Mouse (Mus musculus) bone marrow, adult 2 months (tissue): ENCODE measurements at regions not wholly inside any gene's neighbourhood (a gene's known extent, or its start where the extent isn't known, plus 50 kb on each side); places are given as distances from the start of the nearest gene placed in this dataset.

ENCODE experiments used
- CTCF ChIP-seq: fragments of 200-500 bp; IDR thresholded peaks from 2 replicates; pipeline ENCODE4 v1.5.1; 2011; ENCODE audit warnings: low read length, control low read depth; ENCODE audit not compliant: control insufficient read depth, insufficient read depth
- POLR2A ChIP-seq: fragments of 200-500 bp; IDR thresholded peaks from 2 replicates; pipeline ENCODE4 v1.6.1; 2011; ENCODE audit warnings: low read depth, mild to moderate bottlenecking, control low read depth, low read length, borderline replicate concordance; ENCODE audit not compliant: control insufficient read depth

DNA sequence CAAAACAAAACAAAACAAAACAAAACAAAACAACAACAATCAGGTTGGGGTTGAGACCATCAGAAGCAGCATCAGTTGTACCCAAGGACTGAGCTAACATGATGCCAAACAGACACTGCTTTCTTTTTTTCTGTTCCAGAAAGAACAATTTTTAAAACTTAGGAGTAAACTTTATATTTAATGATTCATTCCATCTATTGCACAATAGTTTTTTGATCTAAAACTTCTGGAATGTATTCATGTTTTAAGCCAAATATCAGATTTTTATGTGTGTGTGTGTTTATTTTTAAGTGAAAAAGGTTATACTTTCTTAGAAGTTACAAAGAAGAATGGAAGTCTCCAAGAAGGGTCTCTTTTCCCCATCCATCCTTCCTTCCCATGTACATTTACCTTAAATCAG, 174.0 kb downstream of the Dusp6 start:
- TF ChIP-seq CTCF (no peak), POLR2A (no peak)
